Mouse (Mus musculus): ENCODE measurements around the gene Krtap4-8. TPM values are rescaled to one million over a fixed set of nuclear protein-coding genes. Genes with fewer than 3 reads are reported as not detected.
"Not testable (repeated sequence)": the region's sequence is repeated elsewhere in the genome, so short reads cannot be mapped to it uniquely, and the experiment has no call there.

The Krtap4-8 gene
- polyA plus RNA-seq (2011; ENCODE audit: insufficient read depth, insufficient read length, low read depth, missing spikeins): not detected in 2 replicates

DNA sequence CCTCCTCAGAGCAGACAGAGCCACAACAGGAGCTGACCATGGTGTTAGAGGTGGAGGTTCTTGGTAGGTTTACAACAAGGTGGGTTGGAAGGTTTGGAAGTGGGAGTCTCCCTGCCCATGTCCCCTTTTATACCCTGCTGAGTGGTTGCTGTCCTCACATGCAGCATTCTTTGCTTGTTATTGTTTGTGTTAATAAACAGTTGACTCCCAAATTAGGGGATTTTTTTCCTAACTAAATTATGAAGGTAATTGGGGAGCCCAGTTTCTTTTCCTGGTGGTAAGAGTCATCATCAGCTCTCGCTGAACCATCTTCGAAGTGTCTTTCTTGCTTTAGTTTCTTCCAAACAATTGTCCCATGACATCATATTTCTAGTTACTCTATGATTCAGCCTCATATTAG lies at the start of gene Krtap4-8:
Krtap4-8 (minus strand) TSS at position 101 of the 400 bp plus-strand sequence.
- Histone ChIP-seq H3K36me3 (ENCODE audit: control insufficient read depth, insufficient read depth, low read length, poor library complexity, severe bottlenecking) (no peaks in the 10 kb centered on the region), H3K9me3 (replicated peaks; ENCODE audit: control insufficient read depth, insufficient read depth, low read length, poor library complexity, severe bottlenecking) (no peaks in the 10 kb centered on the region), H3K4me3 (ENCODE audit: low read depth, low read length) (no peak within 1 kb of the TSS), H3K9ac (ENCODE audit: low read depth, poor library complexity, severe bottlenecking) (no peak within 1 kb of the TSS), H3K4me1 (ENCODE audit: control insufficient read depth, insufficient read depth, low read length) (no peaks in the 10 kb centered on the region), H3K27me3 (ENCODE audit: control insufficient read depth, insufficient read depth, low read length, poor library complexity, severe bottlenecking) (no peaks in the 10 kb centered on the region), H3K27ac (ENCODE audit: insufficient read depth, low read length) (no peak within 1 kb of the TSS)
- no peak for TF ChIP-seq CTCF (IDR thresholded peaks at IDR 0.05; ENCODE audit: low read depth, low read length)

- H3K27me3 ChIP-seq (ENCODE audit: control insufficient read depth, insufficient read depth, low read length, poor library complexity, severe bottlenecking); H3K9me3 ChIP-seq (replicated peaks; ENCODE audit: control insufficient read depth, insufficient read depth, low read length, poor library complexity, severe bottlenecking); H3K9ac ChIP-seq (ENCODE audit: low read depth, poor library complexity, severe bottlenecking); H3K27ac ChIP-seq (ENCODE audit: insufficient read depth, low read length); H3K4me3 ChIP-seq (ENCODE audit: low read depth, low read length); H3K4me1 ChIP-seq (ENCODE audit: control insufficient read depth, insufficient read depth, low read length); H3K36me3 ChIP-seq (ENCODE audit: control insufficient read depth, insufficient read depth, low read length, poor library complexity, severe bottlenecking): not testable (repeated sequence)
These were observed 35.1 kb upstream of the Krtap4-8 start, which contains the start of gene Gm11564 for GRCm38 (mm10) chr11:99815566-99815965. TSS of gene Gm11564 (minus strand) at chr11:99815666.

DNA sequence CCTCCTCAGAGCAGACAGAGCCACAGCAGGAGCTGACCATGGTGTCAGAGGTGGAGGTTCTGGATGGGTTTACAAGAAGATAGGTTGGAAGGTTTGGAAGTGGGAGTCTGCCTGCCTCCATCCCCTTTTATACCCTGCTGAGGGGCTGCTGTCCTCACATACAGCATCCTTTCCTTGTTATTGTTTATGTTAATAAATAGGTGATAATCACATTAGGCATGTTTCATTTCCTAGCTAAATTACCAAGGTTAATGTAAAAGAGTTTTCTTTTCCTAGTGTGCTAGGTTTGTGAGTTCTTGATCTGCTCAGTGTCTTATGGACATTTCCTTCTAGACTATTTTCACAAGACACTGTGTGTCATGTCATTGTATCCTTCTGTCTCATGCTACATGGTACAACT lies 29.3 kb upstream of the Krtap4-8 start, which contains the start of gene Krtap4-13:
Krtap4-13 (minus strand) TSS at position 101 of the 400 bp plus-strand sequence.
- not testable (repeated sequence) for H3K4me1 ChIP-seq (ENCODE audit: control insufficient read depth, insufficient read depth, low read length); H3K27me3 ChIP-seq (ENCODE audit: control insufficient read depth, insufficient read depth, low read length, poor library complexity, severe bottlenecking); H3K4me3 ChIP-seq (ENCODE audit: low read depth, low read length); H3K36me3 ChIP-seq (ENCODE audit: control insufficient read depth, insufficient read depth, low read length, poor library complexity, severe bottlenecking); H3K27ac ChIP-seq (ENCODE audit: insufficient read depth, low read length); H3K9me3 ChIP-seq (replicated peaks; ENCODE audit: control insufficient read depth, insufficient read depth, low read length, poor library complexity, severe bottlenecking); H3K9ac ChIP-seq (ENCODE audit: low read depth, poor library complexity, severe bottlenecking)

- not testable (repeated sequence) for H3K4me1 ChIP-seq (ENCODE audit: control insufficient read depth, insufficient read depth, low read length); H3K27me3 ChIP-seq (ENCODE audit: control insufficient read depth, insufficient read depth, low read length, poor library complexity, severe bottlenecking); H3K9me3 ChIP-seq (replicated peaks; ENCODE audit: control insufficient read depth, insufficient read depth, low read length, poor library complexity, severe bottlenecking); H3K36me3 ChIP-seq (ENCODE audit: control insufficient read depth, insufficient read depth, low read length, poor library complexity, severe bottlenecking); H3K27ac ChIP-seq (ENCODE audit: insufficient read depth, low read length); H3K4me3 ChIP-seq (ENCODE audit: low read depth, low read length); H3K9ac ChIP-seq (ENCODE audit: low read depth, poor library complexity, severe bottlenecking)
These were observed 23.8 kb upstream of the Krtap4-8 start, which contains the start of gene Gm11554 for GRCm38 (mm10) chr11:99804346-99804745. TSS of gene Gm11554 (minus strand) at chr11:99804446.

- H3K9me3 ChIP-seq (replicated peaks; ENCODE audit: control insufficient read depth, insufficient read depth, low read length, poor library complexity, severe bottlenecking); H3K27ac ChIP-seq (ENCODE audit: insufficient read depth, low read length); H3K4me1 ChIP-seq (ENCODE audit: control insufficient read depth, insufficient read depth, low read length); H3K27me3 ChIP-seq (ENCODE audit: control insufficient read depth, insufficient read depth, low read length, poor library complexity, severe bottlenecking); H3K4me3 ChIP-seq (ENCODE audit: low read depth, low read length); H3K9ac ChIP-seq (ENCODE audit: low read depth, poor library complexity, severe bottlenecking); H3K36me3 ChIP-seq (ENCODE audit: control insufficient read depth, insufficient read depth, low read length, poor library complexity, severe bottlenecking): not testable (repeated sequence)
These were observed 18.3 kb upstream of the Krtap4-8 start, which contains the start of gene Gm11569 for GRCm38 (mm10) chr11:99798832-99799231. TSS of gene Gm11569 (minus strand) at chr11:99798932.

- Histone ChIP-seq H3K4me3 (ENCODE audit: low read depth, low read length) (no peak within 1 kb of the TSS), H3K4me1 (ENCODE audit: control insufficient read depth, insufficient read depth, low read length) (no peaks in the 10 kb centered on the region), H3K9ac (ENCODE audit: low read depth, poor library complexity, severe bottlenecking) (no peak within 1 kb of the TSS), H3K9me3 (replicated peaks; ENCODE audit: control insufficient read depth, insufficient read depth, low read length, poor library complexity, severe bottlenecking) (no peaks in the 10 kb centered on the region), H3K36me3 (ENCODE audit: control insufficient read depth, insufficient read depth, low read length, poor library complexity, severe bottlenecking) (no peaks in the 10 kb centered on the region), H3K27me3 (ENCODE audit: control insufficient read depth, insufficient read depth, low read length, poor library complexity, severe bottlenecking) (no peaks in the 10 kb centered on the region; the same call in 1 of the 2 replicates), H3K27ac (ENCODE audit: insufficient read depth, low read length) (no peak within 1 kb of the TSS)
- TF ChIP-seq CTCF (IDR thresholded peaks at IDR 0.05; ENCODE audit: low read depth, low read length): no peak
- TF ChIP-seq POLR2A (IDR thresholded peaks at IDR 0.05; ENCODE audit: insufficient read depth, low read length): no peak
These were observed 12.9 kb upstream of the Krtap4-8 start, which contains the start of gene Gm11596 for GRCm38 (mm10) chr11:99793367-99793766. TSS of gene Gm11596 (minus strand) at chr11:99793467.

DNA sequence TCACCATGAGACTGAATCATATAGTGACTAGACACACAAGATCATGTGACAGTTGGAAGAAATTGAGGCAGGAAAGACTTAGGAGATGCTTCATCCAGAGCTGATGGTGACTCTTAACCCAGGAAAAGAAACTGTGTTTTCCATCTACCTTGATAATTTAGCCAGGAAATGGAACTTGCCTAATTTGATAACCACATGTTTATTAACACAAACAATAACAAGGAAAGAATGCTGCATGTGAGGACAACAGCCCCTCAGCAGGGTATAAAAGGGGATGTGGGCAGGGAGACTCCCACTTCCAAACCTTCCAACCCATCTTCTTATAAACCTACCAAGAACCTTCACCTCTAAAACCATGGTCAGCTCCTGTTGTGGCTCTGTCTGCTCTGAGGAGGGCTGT lies 4.4 kb upstream of the Krtap4-8 start, which contains the start of gene Krtap4-9:
Krtap4-9 (plus strand) TSS at position 301 of the 400 bp plus-strand sequence.
- not testable (repeated sequence) for H3K9ac ChIP-seq (ENCODE audit: low read depth, poor library complexity, severe bottlenecking); H3K27ac ChIP-seq (ENCODE audit: insufficient read depth, low read length); H3K4me1 ChIP-seq (ENCODE audit: control insufficient read depth, insufficient read depth, low read length); H3K9me3 ChIP-seq (replicated peaks; ENCODE audit: control insufficient read depth, insufficient read depth, low read length, poor library complexity, severe bottlenecking); H3K27me3 ChIP-seq (ENCODE audit: control insufficient read depth, insufficient read depth, low read length, poor library complexity, severe bottlenecking); H3K36me3 ChIP-seq (ENCODE audit: control insufficient read depth, insufficient read depth, low read length, poor library complexity, severe bottlenecking); H3K4me3 ChIP-seq (ENCODE audit: low read depth, low read length)
